Mouse (Mus musculus) heart, adult 10 weeks (tissue): ENCODE measurements around the gene Col13a1. TPM values are rescaled to one million over a fixed set of nuclear protein-coding genes. Genes with fewer than 3 reads are reported as not detected.

ENCODE experiments used
- polyA plus RNA-seq: library from polyadenylated mRNA; stranded (reverse); fragments of 350-450 nt; fragmentation: Illumina TruSeq; extraction: RNeasy Lipid Tissue Mini Kit (QIAGEN cat#74804); gene quantifications from one replicate; pipeline ENCODE4 v1.2.3, GENCODE M21; 2014; ENCODE audit warnings: low read depth, low replicate concordance

Gene Col13a1
- 1.0 TPM for polyA plus RNA-seq

DNA sequence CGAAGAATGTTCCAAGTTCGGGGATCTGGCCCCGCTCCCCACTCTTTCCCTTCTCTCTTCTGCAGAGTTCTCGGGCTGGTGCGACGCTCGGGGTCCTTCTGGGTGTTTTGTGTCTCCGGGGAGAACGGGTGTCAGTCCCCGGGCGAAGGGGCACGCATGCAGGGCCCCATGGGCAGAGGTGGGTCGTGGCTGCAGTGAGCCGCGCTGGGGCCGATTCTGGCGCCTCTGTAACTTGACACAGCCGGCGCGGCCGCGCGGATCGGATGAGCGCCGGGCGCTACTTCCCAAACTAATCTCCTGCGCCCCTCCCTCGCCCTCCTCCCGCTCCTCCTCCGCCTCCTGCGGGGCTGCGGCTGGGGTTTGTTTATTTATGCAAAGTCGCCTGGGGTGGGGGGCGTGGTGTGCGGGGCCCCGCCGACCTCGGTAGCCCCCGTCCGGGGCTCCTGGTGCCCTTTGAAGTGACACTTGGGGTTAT, at the start of gene Col13a1:
Gene Col13a1 (minus strand): TSS at position 243 of the 475 bp plus-strand sequence.

Other genes with a start within 250 kb of the Col13a1 start
- 7.4 TPM for gene H2afy2, start 195.0 kb downstream of the Col13a1 start, polyA plus RNA-seq
- gene Neurog3, start 154.0 kb upstream of the Col13a1 start, polyA plus RNA-seq: not detected
- gene Fam241b, start 164.8 kb upstream of the Col13a1 start, polyA plus RNA-seq: 3.6 TPM